Mouse (Mus musculus) retina, postnatal 7 days (tissue): ENCODE data around the gene Mypn.

Experiments
- DNase-seq: peaks from one replicate; pipeline ENCODE4 v3.0.0-alpha.2; 2012; ENCODE audit warnings: low read depth, low spot score

Mypn gene

GRCm38 (mm10) chr10:63155668-63156350 is 47.9 kb downstream of the Mypn start:
- DNase-seq = no peak

- DNase-seq = no peak
Measured at GRCm38 (mm10) chr10:63154726-63155125, 49.0 kb downstream of the Mypn start.

- no peak for DNase-seq
Measured at GRCm38 (mm10) chr10:63154226-63154625, 49.5 kb downstream of the Mypn start.

GRCm38 (mm10) chr10:63153563-63153962 is 50.2 kb downstream of the Mypn start:
- peak; percentile 43 for DNase-seq

GRCm38 (mm10) chr10:63152358-63152757 is 51.4 kb downstream of the Mypn start:
- DNase-seq = no peak

- no peak for DNase-seq
Measured at GRCm38 (mm10) chr10:63142660-63143059, 61.1 kb downstream of the Mypn start.

- DNase-seq = no peak
Measured at GRCm38 (mm10) chr10:63136436-63136835, 67.3 kb downstream of the Mypn start.

GRCm38 (mm10) chr10:63135680-63136079 is 68.1 kb downstream of the Mypn start:
- DNase-seq = no peak

- DNase-seq = no peak
Measured at GRCm38 (mm10) chr10:63133326-63133725, 70.4 kb downstream of the Mypn start.

GRCm38 (mm10) chr10:63132356-63132755 is 71.4 kb downstream of the Mypn start:
- no peak for DNase-seq

- DNase-seq = no peak
Measured at GRCm38 (mm10) chr10:63130500-63130899, 73.3 kb downstream of the Mypn start.

- DNase-seq = no peak
Measured at GRCm38 (mm10) chr10:63128256-63128655, 75.5 kb downstream of the Mypn start.

- no peak for DNase-seq
Measured at GRCm38 (mm10) chr10:63127156-63127555, 76.6 kb downstream of the Mypn start.

GRCm38 (mm10) chr10:63126116-63126515 is 77.6 kb downstream of the Mypn start:
- no peak for DNase-seq

- no peak for DNase-seq
Measured at GRCm38 (mm10) chr10:63125343-63125742, 78.4 kb downstream of the Mypn start.

- no peak for DNase-seq
Measured at GRCm38 (mm10) chr10:63124016-63124415, 79.7 kb downstream of the Mypn start.

GRCm38 (mm10) chr10:63123141-63123540 is 80.6 kb downstream of the Mypn start:
- no peak for DNase-seq

- DNase-seq = no peak
Measured at GRCm38 (mm10) chr10:63122516-63122915, 81.2 kb downstream of the Mypn start.

- no peak for DNase-seq
Measured at GRCm38 (mm10) chr10:63121961-63122360, 81.8 kb downstream of the Mypn start.

GRCm38 (mm10) chr10:63119916-63120315 is 83.8 kb downstream of the Mypn start:
- DNase-seq = no peak

GRCm38 (mm10) chr10:63117583-63117982 is 86.2 kb downstream of the Mypn start:
- DNase-seq = no peak

GRCm38 (mm10) chr10:63116376-63116775 is 87.4 kb downstream of the Mypn start:
- DNase-seq = no peak

- no peak for DNase-seq
Measured at GRCm38 (mm10) chr10:63115881-63116280, 87.9 kb downstream of the Mypn start.
